Comparison of ENCODE assay signal across 10 mouse cellular contexts in genomic region chr17:56291826-56292475, GRCm38 (mm10). TPM values are rescaled to one million over a fixed set of nuclear protein-coding genes. Genes with fewer than 3 reads are reported as not detected.
DNase-seq lines count a peak whose midpoint lies in the region; ATAC-seq and TF ChIP-seq lines count a peak whose summit lies in the region.
"Had no signal": no experiment of that assay in that cellular context is flagged by ENCODE, and none has a peak within 500 bp of the region (broad histone marks: within the 10 kb centered on the region; RNA-seq: fewer than 3 reads in every experiment).

No protein-coding gene starts in this region.

- TF ChIP-seq CTCF in spleen, adult 2 months (IDR thresholded peaks at IDR 0.05; ENCODE audit: extremely low read depth, insufficient read depth, insufficient read length, insufficient replicate concordance), result no peak

- H3K27me3 ChIP-seq in heart, embryonic 15.5 days, result no peaks in the 10 kb centered on the region
- no peaks in the 10 kb centered on the region for H3K27me3 ChIP-seq in spleen, adult 2 months (ENCODE audit: control insufficient read depth, insufficient read depth, low read length)
- no peaks in the 10 kb centered on the region for H3K27me3 ChIP-seq in limb, embryonic 14.5 days (ENCODE audit: control insufficient read depth, insufficient read depth, low read length)

- H3K9ac ChIP-seq in heart, embryonic 15.5 days, result no peak overlapping the region
- H3K9ac ChIP-seq in limb, embryonic 14.5 days (ENCODE audit: low read depth, low read length, severe bottlenecking), result peak overlapping the region; percentile 68; the same call in 1 of the 2 replicates

- WGBS in heart, embryonic 15.5 days, result 80% methylated on average over 7 of the region's 7 CpGs
- WGBS in spleen, adult 2 months, result 57% methylated on average over 7 of the region's 7 CpGs
- 57% methylated on average over 7 of the region's 7 CpGs for whole genome bisulfite sequencing in limb, embryonic 14.5 days

- TF ChIP-seq POLR2A in spleen, adult 2 months (IDR thresholded peaks at IDR 0.05; ENCODE audit: low read depth, low read length), result no peak
- TF ChIP-seq POLR2A in limb, embryonic 14.5 days (IDR thresholded peaks at IDR 0.05; ENCODE audit: borderline replicate concordance, extremely low read depth, insufficient read depth, insufficient read length), result no peak

- H3K4me3 ChIP-seq in heart, embryonic 15.5 days, result no peak overlapping the region
- no peak overlapping the region for H3K4me3 ChIP-seq in spleen, adult 2 months (ENCODE audit: extremely low read depth, insufficient read depth, insufficient read length)
- 0 out of 2 replicates have a peak overlapping the region, but pooled peaks have one; percentile 57 for H3K4me3 ChIP-seq in limb, embryonic 14.5 days (replicated peaks; ENCODE audit: low read length)

- no peak for DNase-seq in heart, adult 8-10 months (ENCODE audit: low spot score)
- DNase-seq in spleen, adult 2 months (ENCODE audit: low read depth in 1 of 2, low spot score in 2 of 2), result no peak
- DNase-seq in spleen, postnatal 4 days (ENCODE audit: low spot score in 2 of 2), result no peak
- no peak for DNase-seq in limb, embryonic 14.5 days (ENCODE audit: low spot score)
- DNase-seq in thymus, postnatal 4 days, result peak; percentile 70
- DNase-seq in cerebellum, adult 8-10 months, result no peak
- DNase-seq in gastrocnemius, adult 18-20 months (ENCODE audit: low spot score), result no peak

- H3K36me3 ChIP-seq in heart, embryonic 15.5 days, result no peaks in the 10 kb centered on the region
- no peaks in the 10 kb centered on the region for H3K36me3 ChIP-seq in spleen, adult 2 months (ENCODE audit: control insufficient read depth, insufficient read depth, low read length)
- H3K36me3 ChIP-seq in limb, embryonic 14.5 days (ENCODE audit: control insufficient read depth, insufficient read depth, low read length), result peaks cover 2% of the 10 kb centered on the region

- H3K4me2 ChIP-seq in heart, embryonic 15.5 days, result peak overlapping the region; percentile 75; the same call in 1 of the 2 replicates
- H3K4me2 ChIP-seq in limb, embryonic 14.5 days (replicated peaks; ENCODE audit: low read depth, low read length, severe bottlenecking), result peak overlapping the region; percentile 71

- H3K4me1 ChIP-seq in heart, embryonic 15.5 days (replicated peaks), result peaks cover 37% of the 10 kb centered on the region
- peaks cover 24% of the 10 kb centered on the region; the same call in 1 of the 2 replicates for H3K4me1 ChIP-seq in spleen, adult 2 months (ENCODE audit: control insufficient read depth, insufficient read depth, insufficient read length)
- peaks cover 33% of the 10 kb centered on the region for H3K4me1 ChIP-seq in limb, embryonic 14.5 days (ENCODE audit: control insufficient read depth, insufficient read depth, low read length)

- no peak for ATAC-seq in heart, embryonic 15.5 days (replicated peaks; ENCODE audit: insufficient number of reproducible peaks, insufficient read depth, low FRiP score, low read depth)
- no peak for ATAC-seq in limb, embryonic 14.5 days (ENCODE audit: low FRiP score, low read depth)

- H3K27ac ChIP-seq in heart, embryonic 15.5 days, result peak overlapping the region; percentile 94
- peak overlapping the region; percentile 80; the same call in 1 of the 2 replicates for H3K27ac ChIP-seq in spleen, adult 2 months (ENCODE audit: insufficient read depth, low read length)
- peak overlapping the region; percentile 92 for H3K27ac ChIP-seq in limb, embryonic 14.5 days (replicated peaks; ENCODE audit: low read depth, low read length)

- H3K9me3 ChIP-seq in heart, embryonic 15.5 days (replicated peaks), result no peaks in the 10 kb centered on the region
- H3K9me3 ChIP-seq in limb, embryonic 14.5 days (ENCODE audit: control insufficient read depth, low read length), result no peaks in the 10 kb centered on the region

RNA-seq across cellular contexts. Expression of gene Plin3, which starts 0.7 kb away (rescaled TPM):
- 61.1 and 78.3 TPM in 2 replicates for polyA plus RNA-seq in heart, embryonic 15.5 days (2015; fragmentation: Nextera tagmentation; extraction: Ambion mirVana)
- total RNA-seq in heart, adult 8-10 months (2022), result 100 to 1,000 TPM; 172 to 233 (median 219) TPM
- 13.4 and 17.3 TPM in 2 replicates for polyA plus RNA-seq in spleen, adult 2 months (2012; rRNA removed)
- 41.0 and 44.1 TPM in 2 replicates for polyA plus RNA-seq in limb, embryonic 14.5 days (2012; rRNA removed)
- polyA plus RNA-seq in limb, embryonic 14.5 days (2014; fragmentation: Nextera tagmentation; extraction: Ambion mirVana), result 90.1 and 90.3 TPM in 2 replicates
- 10 to 100 TPM; 32.4 to 50.3 TPM for total RNA-seq in gastrocnemius, adult 18-20 months (2021)

RNA-seq across cellular contexts. Expression of gene Arrdc5, which starts 8.1 kb away (rescaled TPM):
- polyA plus RNA-seq in heart, embryonic 15.5 days (2015; fragmentation: Nextera tagmentation; extraction: Ambion mirVana), result 0.13 TPM in 1 of 2 replicates, not detected in the other
- total RNA-seq in heart, adult 8-10 months (2022), result under 1 TPM in 1 of 4 experiments, not detected in 3; 0.41 TPM
- polyA plus RNA-seq in spleen, adult 2 months (2012; rRNA removed), result 0.12 TPM in 1 of 2 replicates, not detected in the other
- polyA plus RNA-seq in limb, embryonic 14.5 days (2012; rRNA removed), result not detected in 2 replicates
- not detected in 2 replicates for polyA plus RNA-seq in limb, embryonic 14.5 days (2014; fragmentation: Nextera tagmentation; extraction: Ambion mirVana)
- not detected for total RNA-seq in gastrocnemius, adult 18-20 months (2021)
- total RNA-seq: left cerebral cortex, postnatal 14 days had no signal
- polyA plus RNA-seq: brain, embryonic 14.5 days had no signal

RNA-seq across cellular contexts. Expression of gene Uhrf1, which starts 11.2 kb away (rescaled TPM):
- polyA plus RNA-seq in heart, embryonic 15.5 days (2015; fragmentation: Nextera tagmentation; extraction: Ambion mirVana), result 51.3 and 83.9 TPM in 2 replicates
- total RNA-seq in heart, adult 8-10 months (2022), result 1 to 10 TPM; 1.5 to 2.6 (median 2.2) TPM
- 16.5 and 23.9 TPM in 2 replicates for polyA plus RNA-seq in spleen, adult 2 months (2012; rRNA removed)
- polyA plus RNA-seq in limb, embryonic 14.5 days (2012; rRNA removed), result 105 and 116 TPM in 2 replicates
- 89.0 and 93.9 TPM in 2 replicates for polyA plus RNA-seq in limb, embryonic 14.5 days (2014; fragmentation: Nextera tagmentation; extraction: Ambion mirVana)
- total RNA-seq in gastrocnemius, adult 18-20 months (2021), result under 1 TPM; 0.19 to 0.23 TPM

RNA-seq across cellular contexts. Expression of gene Ticam1, which starts 15.4 kb away (rescaled TPM):
- 6.9 and 8.3 TPM in 2 replicates for polyA plus RNA-seq in heart, embryonic 15.5 days (2015; fragmentation: Nextera tagmentation; extraction: Ambion mirVana)
- total RNA-seq in heart, adult 8-10 months (2022), result 1 to 10 TPM; 6.9 to 9.5 (median 8.1) TPM
- 20.5 and 21.6 TPM in 2 replicates for polyA plus RNA-seq in spleen, adult 2 months (2012; rRNA removed)
- polyA plus RNA-seq in limb, embryonic 14.5 days (2012; rRNA removed), result 12.5 and 16.5 TPM in 2 replicates
- polyA plus RNA-seq in limb, embryonic 14.5 days (2014; fragmentation: Nextera tagmentation; extraction: Ambion mirVana), result 8.2 and 8.7 TPM in 2 replicates
- total RNA-seq in gastrocnemius, adult 18-20 months (2021), result 1 to 10 TPM; 2.0 to 2.5 TPM

RNA-seq across cellular contexts. Expression of gene Kdm4b, which starts 33.9 kb away (rescaled TPM):
- 26.1 and 31.2 TPM in 2 replicates for polyA plus RNA-seq in heart, embryonic 15.5 days (2015; fragmentation: Nextera tagmentation; extraction: Ambion mirVana)
- 10 to 100 TPM; 29.0 to 34.4 (median 32.4) TPM for total RNA-seq in heart, adult 8-10 months (2022)
- polyA plus RNA-seq in spleen, adult 2 months (2012; rRNA removed), result 37.1 and 46.7 TPM in 2 replicates
- polyA plus RNA-seq in limb, embryonic 14.5 days (2012; rRNA removed), result 36.4 and 47.3 TPM in 2 replicates
- 36.0 and 37.0 TPM in 2 replicates for polyA plus RNA-seq in limb, embryonic 14.5 days (2014; fragmentation: Nextera tagmentation; extraction: Ambion mirVana)
- total RNA-seq in gastrocnemius, adult 18-20 months (2021), result 10 to 100 TPM; 20.1 to 23.1 TPM
